Mouse (Mus musculus): ENCODE results near the gene Vmn2r4.
"Not testable (repeated sequence)": the region's sequence is repeated elsewhere in the genome, so short reads cannot be mapped to it uniquely, and the experiment has no call there.

Vmn2r4 gene

DNA sequence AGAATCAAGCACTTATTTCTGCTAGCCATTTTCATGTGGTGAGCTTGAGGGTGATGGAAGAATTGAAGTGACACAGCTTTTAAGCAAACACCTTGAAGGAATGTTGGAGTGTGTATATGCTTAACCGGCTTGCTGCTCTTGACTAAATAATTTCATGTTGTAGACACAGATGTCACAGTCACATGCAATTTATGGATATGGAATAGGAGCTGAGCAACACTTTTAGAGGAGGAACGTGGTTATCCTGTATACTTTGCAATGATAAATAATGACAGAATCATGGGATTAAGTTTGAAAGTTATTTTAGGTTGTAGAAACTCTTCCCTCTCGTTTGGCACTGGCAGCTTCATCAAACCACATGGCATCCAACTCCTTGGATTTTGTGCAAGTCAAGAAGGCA, at the start of gene Vmn2r4:
Gene Vmn2r4 (minus strand): TSS at position 101 of the 400 bp plus-strand sequence.
- in situ Hi-C loops (cut with MboI, MseI), result loop anchor here (5.0 to 10.0 kb wide), 2 partner anchors 150 to 152 kb away; partner anchors contain the start of gene Vmn2r6 (in 2 of the 2)

DNA sequence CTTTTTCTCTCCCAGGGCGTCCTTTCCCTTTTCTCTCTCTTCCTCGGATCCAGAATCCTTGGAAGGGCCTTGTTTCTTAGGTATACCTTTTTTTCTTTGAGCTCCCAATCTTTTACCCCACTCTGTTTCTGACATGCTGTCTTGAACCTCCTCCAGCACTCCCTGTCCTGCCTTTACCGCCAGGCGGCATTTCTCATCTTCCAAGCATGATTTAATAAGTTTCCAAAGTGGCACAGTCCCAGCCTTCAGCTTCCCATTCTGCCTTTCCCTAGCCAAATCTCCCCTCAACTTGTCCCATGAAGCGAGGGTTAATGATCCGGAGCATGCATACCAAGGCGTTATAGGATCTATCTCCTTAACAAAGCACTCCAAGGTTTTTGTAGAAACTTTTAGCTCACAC, 19.1 kb upstream of the Vmn2r4 start:
- in situ Hi-C loops (cut with MboI, MseI), result not testable (repeated sequence)

DNA sequence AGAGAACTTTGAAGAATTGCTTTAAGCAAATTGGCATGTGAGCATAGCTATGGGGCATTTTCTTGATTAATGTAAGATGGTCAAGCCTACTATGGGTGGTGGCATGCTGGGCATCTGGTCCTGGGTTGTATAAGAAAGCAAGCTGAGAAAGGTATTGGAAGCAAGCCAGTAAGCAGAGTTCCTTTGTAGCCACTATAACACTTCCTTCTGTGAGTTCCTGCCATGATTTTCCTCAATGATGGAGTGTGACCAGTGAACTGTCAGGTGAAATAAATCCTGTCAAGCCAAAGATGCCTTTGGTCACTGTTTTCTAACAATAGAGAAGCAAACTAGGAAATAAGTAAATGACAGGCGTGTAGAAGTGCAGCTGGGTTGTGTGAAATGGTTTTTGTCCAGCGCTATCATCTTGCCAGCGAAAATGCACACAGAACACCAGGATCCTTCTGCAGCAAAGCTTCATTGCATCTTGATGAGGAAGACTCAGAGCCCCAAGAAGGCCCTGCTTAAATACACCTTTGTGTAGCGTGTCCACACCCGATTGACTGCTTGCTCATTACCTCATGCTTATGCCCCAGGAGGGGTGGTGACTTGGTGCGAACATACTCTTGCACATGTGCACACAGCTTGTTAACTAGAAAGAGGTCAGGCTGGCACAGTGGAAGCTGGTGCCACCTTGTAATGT, 13.1 kb upstream of the Vmn2r4 start:
- in situ Hi-C loops (cut with MboI, MseI), result loop anchor here in 1 of 2 experiments (5.0 kb wide), 1 partner anchor 154 kb away; no protein-coding TSS in a partner anchor

DNA sequence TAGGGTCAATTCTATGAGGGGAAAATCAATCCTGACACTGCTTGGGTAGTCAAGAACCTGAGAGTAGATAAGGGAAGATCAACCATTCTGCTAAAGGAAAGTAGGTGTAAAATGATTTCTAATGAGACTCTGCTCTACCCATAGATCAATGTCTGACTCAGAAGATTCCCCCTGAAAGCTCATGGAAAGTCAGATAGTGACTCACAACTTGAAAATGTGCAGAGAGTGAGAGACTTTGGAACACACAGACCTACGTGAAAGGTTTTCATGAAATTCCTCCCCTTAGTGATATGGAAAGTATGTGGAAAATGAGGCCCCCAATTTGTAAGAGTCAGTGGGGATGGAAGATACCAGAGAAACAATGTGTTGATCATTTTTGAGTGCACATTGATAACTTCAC, 7.0 kb upstream of the Vmn2r4 start:
- in situ Hi-C loops (cut with MboI, MseI), result not testable (repeated sequence)

DNA sequence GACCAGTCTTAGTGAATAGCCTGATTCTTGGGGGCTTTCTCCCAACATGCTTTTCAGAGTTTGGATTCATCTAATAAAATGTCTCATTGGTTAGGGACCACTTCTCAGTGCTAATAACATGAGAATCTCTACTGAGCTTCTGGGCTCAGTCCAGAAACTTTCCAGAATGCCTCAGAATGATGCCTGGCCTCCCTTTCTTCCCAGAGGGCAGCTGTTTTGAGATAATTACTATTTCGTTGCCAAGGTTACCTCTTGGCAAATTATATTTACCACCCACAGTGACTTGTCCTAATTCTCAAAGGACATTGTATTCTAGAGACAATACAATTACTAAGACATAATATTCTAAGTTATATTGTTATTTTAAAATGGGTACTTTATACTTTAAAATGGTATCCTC, 2.3 kb upstream of the Vmn2r4 start:
- in situ Hi-C loops (cut with MboI, MseI), result loop anchor here (5.0 to 10.0 kb wide), 2 partner anchors 147 to 150 kb away; partner anchors contain the start of gene Vmn2r6 (in 2 of the 2)

DNA sequence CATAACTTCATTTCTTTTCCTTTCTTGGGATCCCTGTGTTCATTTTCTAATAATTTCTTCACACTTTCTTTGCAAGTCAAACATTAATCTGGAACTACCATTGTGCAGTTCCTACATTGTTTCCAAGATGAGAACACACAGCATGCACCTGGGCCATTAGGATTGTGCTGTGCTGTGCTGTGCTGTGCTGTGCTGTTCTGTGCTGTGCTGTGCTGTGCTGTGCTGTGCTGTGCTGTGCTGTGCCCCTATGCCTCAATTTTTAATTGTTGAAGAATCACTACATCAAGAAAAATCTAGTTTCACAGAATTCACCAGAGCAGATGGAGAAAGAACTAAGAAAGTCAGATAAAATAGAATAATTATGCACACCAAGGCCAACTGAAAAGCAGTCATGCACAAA, 915 bp downstream of the Vmn2r4 start:
- in situ Hi-C loops (cut with MboI, MseI), result loop anchor here in 1 of 2 experiments (10.0 kb wide), 1 partner anchor 151 kb away; the partner anchor contains the start of gene Vmn2r6

DNA sequence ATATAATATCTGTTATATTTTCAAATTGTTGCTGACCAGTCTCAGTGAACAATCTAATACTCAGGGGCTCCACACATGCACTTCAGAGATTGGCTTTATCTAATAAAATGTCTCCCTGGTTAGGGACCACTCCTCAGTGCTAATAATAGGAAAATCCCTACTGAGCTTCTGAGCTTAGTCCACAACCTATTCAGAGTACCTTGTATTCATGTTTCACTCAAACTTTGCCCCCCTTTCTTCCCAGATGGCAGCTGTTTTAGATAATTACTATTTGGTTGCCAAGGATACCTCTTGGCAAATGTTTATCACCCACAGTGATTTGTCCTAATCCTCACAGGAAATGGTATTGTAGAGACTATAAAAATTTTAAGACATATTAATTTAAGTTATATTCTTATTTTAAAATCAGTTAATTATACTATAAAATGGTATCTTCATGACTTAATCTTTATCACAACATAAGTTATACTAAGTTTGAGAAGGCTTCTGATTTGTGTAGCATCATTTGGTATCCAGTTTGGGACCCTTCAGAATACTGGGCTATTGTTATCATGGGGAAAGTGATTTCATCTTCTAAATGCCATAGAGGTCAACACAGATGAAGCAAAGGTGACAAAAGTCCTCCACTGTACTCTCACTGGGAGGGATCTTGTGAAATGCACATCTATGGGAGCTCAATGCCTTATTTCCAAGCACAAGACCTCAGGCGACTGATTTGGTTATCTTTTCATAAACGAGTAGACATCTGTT, 55.7 kb downstream of the Vmn2r4 start:
- in situ Hi-C loops (cut with MboI, MseI), result loop anchor here (5.0 kb wide), 1 partner anchor 308 kb away; no protein-coding TSS in a partner anchor

All from T-helper 17 cell (primary cell).